Mouse (Mus musculus): Measurements from ENCODE around the gene Lama4.

Gene Lama4

GRCm38 (mm10) chr10:39017986-39018385 is 52.7 kb downstream of the Lama4 start:
- Histone ChIP-seq H3K36me3 (ENCODE audit: control insufficient read depth, insufficient read depth, low read length, poor library complexity, severe bottlenecking) (no peaks in the 10 kb centered on the region), H3K27me3 (ENCODE audit: control insufficient read depth, insufficient read depth, low read length, poor library complexity, severe bottlenecking) (no peaks in the 10 kb centered on the region)
- no peak for DNase-seq (ENCODE audit: low read depth, low spot score)

- H3K27me3 ChIP-seq (ENCODE audit: control insufficient read depth, insufficient read depth, low read length, poor library complexity, severe bottlenecking), result no peaks in the 10 kb centered on the region
- no peak for DNase-seq (ENCODE audit: low read depth, low spot score)
- no peaks in the 10 kb centered on the region for H3K36me3 ChIP-seq (ENCODE audit: control insufficient read depth, insufficient read depth, low read length, poor library complexity, severe bottlenecking)
Measured at GRCm38 (mm10) chr10:39018635-39019034, 53.3 kb downstream of the Lama4 start.

GRCm38 (mm10) chr10:39023618-39024256 is 58.4 kb downstream of the Lama4 start:
- DNase-seq (ENCODE audit: low read depth, low spot score), result no peak

GRCm38 (mm10) chr10:39026529-39026928 is 61.2 kb downstream of the Lama4 start:
- Histone ChIP-seq H3K27me3 (ENCODE audit: control insufficient read depth, insufficient read depth, low read length, poor library complexity, severe bottlenecking) (no peaks in the 10 kb centered on the region), H3K36me3 (ENCODE audit: control insufficient read depth, insufficient read depth, low read length, poor library complexity, severe bottlenecking) (no peaks in the 10 kb centered on the region)
- DNase-seq (ENCODE audit: low read depth, low spot score), result no peak

More at GRCm38 (mm10) chr10:39023618-39024256, 58.4 kb downstream of the Lama4 start:
- Histone ChIP-seq H3K27me3 (ENCODE audit: control insufficient read depth, insufficient read depth, low read length, poor library complexity, severe bottlenecking) (no peaks in the 10 kb centered on the region), H3K36me3 (ENCODE audit: control insufficient read depth, insufficient read depth, low read length, poor library complexity, severe bottlenecking) (no peaks in the 10 kb centered on the region)

GRCm38 (mm10) chr10:39027058-39027457 is 61.7 kb downstream of the Lama4 start:
- H3K36me3 ChIP-seq (ENCODE audit: control insufficient read depth, insufficient read depth, low read length, poor library complexity, severe bottlenecking), result no peaks in the 10 kb centered on the region

GRCm38 (mm10) chr10:39028403-39028802 is 63.1 kb downstream of the Lama4 start:
- DNase-seq (ENCODE audit: low read depth, low spot score), result no peak
- H3K27me3 ChIP-seq (ENCODE audit: control insufficient read depth, insufficient read depth, low read length, poor library complexity, severe bottlenecking), result no peaks in the 10 kb centered on the region
- H3K36me3 ChIP-seq (ENCODE audit: control insufficient read depth, insufficient read depth, low read length, poor library complexity, severe bottlenecking), result no peaks in the 10 kb centered on the region

More at GRCm38 (mm10) chr10:39027058-39027457, 61.7 kb downstream of the Lama4 start:
- H3K27me3 ChIP-seq (ENCODE audit: control insufficient read depth, insufficient read depth, low read length, poor library complexity, severe bottlenecking), result no peaks in the 10 kb centered on the region
- DNase-seq (ENCODE audit: low read depth, low spot score), result no peak

GRCm38 (mm10) chr10:39029297-39030147 is 64.2 kb downstream of the Lama4 start:
- no peak for DNase-seq (ENCODE audit: low read depth, low spot score)
- no peaks in the 10 kb centered on the region for H3K36me3 ChIP-seq (ENCODE audit: control insufficient read depth, insufficient read depth, low read length, poor library complexity, severe bottlenecking)
- no peaks in the 10 kb centered on the region for H3K27me3 ChIP-seq (ENCODE audit: control insufficient read depth, insufficient read depth, low read length, poor library complexity, severe bottlenecking)

- Histone ChIP-seq H3K27me3 (ENCODE audit: control insufficient read depth, insufficient read depth, low read length, poor library complexity, severe bottlenecking) (no peaks in the 10 kb centered on the region), H3K36me3 (ENCODE audit: control insufficient read depth, insufficient read depth, low read length, poor library complexity, severe bottlenecking) (no peaks in the 10 kb centered on the region)
- no peak for DNase-seq (ENCODE audit: low read depth, low spot score)
Measured at GRCm38 (mm10) chr10:39030148-39030685, 64.9 kb downstream of the Lama4 start.

GRCm38 (mm10) chr10:39039564-39039963 is 74.2 kb downstream of the Lama4 start:
- DNase-seq (ENCODE audit: low read depth, low spot score), result peak; percentile 40
- H3K27me3 ChIP-seq (ENCODE audit: control insufficient read depth, insufficient read depth, low read length, poor library complexity, severe bottlenecking), result no peaks in the 10 kb centered on the region

GRCm38 (mm10) chr10:39040026-39040425 is 74.7 kb downstream of the Lama4 start:
- DNase-seq (ENCODE audit: low read depth, low spot score), result no peak
- H3K27me3 ChIP-seq (ENCODE audit: control insufficient read depth, insufficient read depth, low read length, poor library complexity, severe bottlenecking), result no peaks in the 10 kb centered on the region
- no peaks in the 10 kb centered on the region for H3K36me3 ChIP-seq (ENCODE audit: control insufficient read depth, insufficient read depth, low read length, poor library complexity, severe bottlenecking)

More at GRCm38 (mm10) chr10:39039564-39039963, 74.2 kb downstream of the Lama4 start:
- H3K36me3 ChIP-seq (ENCODE audit: control insufficient read depth, insufficient read depth, low read length, poor library complexity, severe bottlenecking), result no peaks in the 10 kb centered on the region

GRCm38 (mm10) chr10:39044476-39044995 is 79.2 kb downstream of the Lama4 start:
- no peaks in the 10 kb centered on the region for H3K27me3 ChIP-seq (ENCODE audit: control insufficient read depth, insufficient read depth, low read length, poor library complexity, severe bottlenecking)
- no peaks in the 10 kb centered on the region for H3K36me3 ChIP-seq (ENCODE audit: control insufficient read depth, insufficient read depth, low read length, poor library complexity, severe bottlenecking)
- DNase-seq (ENCODE audit: low read depth, low spot score), result no peak

GRCm38 (mm10) chr10:39045111-39045510 is 79.8 kb downstream of the Lama4 start:
- DNase-seq (ENCODE audit: low read depth, low spot score), result no peak
- no peaks in the 10 kb centered on the region for H3K36me3 ChIP-seq (ENCODE audit: control insufficient read depth, insufficient read depth, low read length, poor library complexity, severe bottlenecking)
- H3K27me3 ChIP-seq (ENCODE audit: control insufficient read depth, insufficient read depth, low read length, poor library complexity, severe bottlenecking), result no peaks in the 10 kb centered on the region

- no peak for DNase-seq (ENCODE audit: low read depth, low spot score)
- Histone ChIP-seq H3K36me3 (ENCODE audit: control insufficient read depth, insufficient read depth, low read length, poor library complexity, severe bottlenecking) (no peaks in the 10 kb centered on the region), H3K27me3 (ENCODE audit: control insufficient read depth, insufficient read depth, low read length, poor library complexity, severe bottlenecking) (no peaks in the 10 kb centered on the region)
Measured at GRCm38 (mm10) chr10:39047775-39048174, 82.5 kb downstream of the Lama4 start.

GRCm38 (mm10) chr10:39049581-39050294 is 84.4 kb downstream of the Lama4 start:
- Histone ChIP-seq H3K36me3 (ENCODE audit: control insufficient read depth, insufficient read depth, low read length, poor library complexity, severe bottlenecking) (no peaks in the 10 kb centered on the region), H3K27me3 (ENCODE audit: control insufficient read depth, insufficient read depth, low read length, poor library complexity, severe bottlenecking) (no peaks in the 10 kb centered on the region)
- no peak for DNase-seq (ENCODE audit: low read depth, low spot score)
